Mouse (Mus musculus): Measurements from ENCODE around the gene Iqca.

GRCm38 (mm10) chr1:90112669-90113068, 40.5 kb downstream of the Iqca start:
- TF ChIP-seq CTCF (IDR thresholded peaks at IDR 0.05; ENCODE audit: extremely low read depth, insufficient read depth, insufficient read length, insufficient replicate concordance) = no peak
- TF ChIP-seq POLR2A (IDR thresholded peaks at IDR 0.05; ENCODE audit: low read depth, low read length) = no peak
